Mouse (Mus musculus): ENCODE data around the gene Kcnj16. TPM values are rescaled to one million over a fixed set of nuclear protein-coding genes. Genes with fewer than 3 reads are reported as not detected.

Kcnj16 gene
- polyA plus RNA-seq, 1 experiment from 2014 or later: not detected

- H3K36me3 ChIP-seq: no peaks in the 10 kb centered on the region
- no peaks in the 10 kb centered on the region for H3K9me3 ChIP-seq
- H3K4me3 ChIP-seq: no peak overlapping the region
- H3K4me2 ChIP-seq: no peak overlapping the region
- H3K4me1 ChIP-seq: no peaks in the 10 kb centered on the region
- no peaks in the 10 kb centered on the region for H3K27me3 ChIP-seq
- no peak for ATAC-seq (ENCODE audit: insufficient number of reproducible peaks, low FRiP score, low TSS enrichment, low read depth)
- H3K9ac ChIP-seq: no peak overlapping the region
- H3K27ac ChIP-seq: no peak overlapping the region
Measured at GRCm38 (mm10) chr11:111059440-111059839, 91.6 kb downstream of the Kcnj16 start.

- Histone ChIP-seq H3K27ac (no peak overlapping the region), H3K9ac (no peak overlapping the region), H3K4me2 (no peak overlapping the region), H3K36me3 (no peaks in the 10 kb centered on the region), H3K27me3 (no peaks in the 10 kb centered on the region), H3K4me3 (no peak overlapping the region), H3K9me3 (no peaks in the 10 kb centered on the region), H3K4me1 (no peaks in the 10 kb centered on the region)
- WGBS: 68% methylated on average over 5 of the region's 5 CpGs
- ATAC-seq (ENCODE audit: insufficient number of reproducible peaks, low FRiP score, low TSS enrichment, low read depth): no peak
Measured at GRCm38 (mm10) chr11:111060216-111060615, 92.4 kb downstream of the Kcnj16 start.

- Histone ChIP-seq H3K9ac (peak overlapping the region; percentile 31; the same call in 1 of the 2 replicates), H3K4me3 (peak overlapping the region; percentile 67), H3K27ac (no peak overlapping the region), H3K27me3 (peaks cover 4% of the 10 kb centered on the region; the same call in 1 of the 2 replicates), H3K36me3 (no peaks in the 10 kb centered on the region), H3K9me3 (no peaks in the 10 kb centered on the region), H3K4me1 (no peaks in the 10 kb centered on the region; the same call in 1 of the 2 replicates), H3K4me2 (peak overlapping the region; percentile 86)
- no peak for ATAC-seq (ENCODE audit: insufficient number of reproducible peaks, low FRiP score, low TSS enrichment, low read depth)
- WGBS: under 1% methylated on average over 24 of the region's 25 CpGs
Measured at GRCm38 (mm10) chr11:111064751-111065527, 97.1 kb downstream of the Kcnj16 start.

GRCm38 (mm10) chr11:111065635-111066298 lies 97.9 kb downstream of the Kcnj16 start, which contains the start of gene Kcnj2:
TSS of gene Kcnj2 (plus strand) at chr11:111066164.
- Histone ChIP-seq H3K4me2 (peak within 1 kb of the TSS; percentile 86), H3K36me3 (no peaks in the 10 kb centered on the region), H3K4me3 (peak within 1 kb of the TSS; percentile 67), H3K9me3 (no peaks in the 10 kb centered on the region), H3K9ac (peak within 1 kb of the TSS; percentile 31; the same call in 1 of the 2 replicates), H3K27me3 (peaks cover 4% of the 10 kb centered on the region; the same call in 1 of the 2 replicates), H3K27ac (peak within 1 kb of the TSS; percentile 67), H3K4me1 (no peaks in the 10 kb centered on the region; the same call in 1 of the 2 replicates)
- WGBS: 0% methylated on average over 28 of the region's 28 CpGs
- peak; percentile 94 for ATAC-seq (ENCODE audit: insufficient number of reproducible peaks, low FRiP score, low TSS enrichment, low read depth)

GRCm38 (mm10) chr11:111066299-111066691 lies 98.5 kb downstream of the Kcnj16 start:
- Histone ChIP-seq H3K9ac (no peak overlapping the region), H3K4me3 (peak overlapping the region; percentile 67), H3K27me3 (peaks cover 4% of the 10 kb centered on the region; the same call in 1 of the 2 replicates), H3K4me2 (peak overlapping the region; percentile 86), H3K9me3 (no peaks in the 10 kb centered on the region), H3K36me3 (no peaks in the 10 kb centered on the region), H3K27ac (no peak overlapping the region), H3K4me1 (no peaks in the 10 kb centered on the region; the same call in 1 of the 2 replicates)
- WGBS: 1% methylated on average over 9 of the region's 9 CpGs
- peak; percentile 49; the same call in 1 of the 2 replicates for ATAC-seq (ENCODE audit: insufficient number of reproducible peaks, low FRiP score, low TSS enrichment, low read depth)

GRCm38 (mm10) chr11:111067787-111068186 lies 100.0 kb downstream of the Kcnj16 start:
- Histone ChIP-seq H3K9me3 (no peaks in the 10 kb centered on the region), H3K4me1 (no peaks in the 10 kb centered on the region; the same call in 1 of the 2 replicates), H3K27ac (no peak overlapping the region), H3K9ac (no peak overlapping the region), H3K36me3 (peaks cover 5% of the 10 kb centered on the region), H3K27me3 (peaks cover 4% of the 10 kb centered on the region; the same call in 1 of the 2 replicates), H3K4me3 (peak overlapping the region; percentile 67; the same call in 1 of the 2 replicates), H3K4me2 (0 out of 2 replicates have a peak overlapping the region, but pooled peaks have one; percentile 19)
- ATAC-seq (ENCODE audit: insufficient number of reproducible peaks, low FRiP score, low TSS enrichment, low read depth): no peak
- 62% methylated on average over 3 of the region's 3 CpGs for WGBS

GRCm38 (mm10) chr11:111070460-111070859 lies 102.6 kb downstream of the Kcnj16 start:
- no peaks in the 10 kb centered on the region; the same call in 1 of the 2 replicates for H3K4me1 ChIP-seq
- no peaks in the 10 kb centered on the region for H3K9me3 ChIP-seq
- H3K4me3 ChIP-seq: no peak overlapping the region
- no peak for ATAC-seq (ENCODE audit: insufficient number of reproducible peaks, low FRiP score, low TSS enrichment, low read depth)
- no peak overlapping the region for H3K9ac ChIP-seq
- no peak overlapping the region for H3K27ac ChIP-seq
- peaks cover 4% of the 10 kb centered on the region; the same call in 1 of the 2 replicates for H3K27me3 ChIP-seq
- no peak overlapping the region for H3K4me2 ChIP-seq
- H3K36me3 ChIP-seq: peaks cover 5% of the 10 kb centered on the region

- Histone ChIP-seq H3K4me3 (no peak overlapping the region), H3K9me3 (no peaks in the 10 kb centered on the region), H3K27me3 (no peaks in the 10 kb centered on the region), H3K9ac (no peak overlapping the region), H3K27ac (no peak overlapping the region), H3K4me1 (no peaks in the 10 kb centered on the region), H3K4me2 (no peak overlapping the region), H3K36me3 (peaks cover 5% of the 10 kb centered on the region)
- no peak for ATAC-seq (ENCODE audit: insufficient number of reproducible peaks, low FRiP score, low TSS enrichment, low read depth)
Measured at GRCm38 (mm10) chr11:111074131-111074530, 106.3 kb downstream of the Kcnj16 start.

Other genes starting within 250 kb of the Kcnj16 start
- 2.0 and 2.3 TPM in 2 replicates for gene Kcnj2, start 98.1 kb downstream of the Kcnj16 start, polyA plus RNA-seq (2015; fragmentation: Nextera tagmentation; extraction: Ambion mirVana)